Mouse (Mus musculus) MEL (cell line): ENCODE data around the gene Gucd1.

Experiments used
- CTCF ChIP-seq, 3 experiments: IDR thresholded peaks in 2 of 3; conservative IDR thresholded peaks in 1 of 3; 2 replicates each; pipeline ENCODE4 v1.5.1; 2011 to 2012; ENCODE audit warnings: low read length in 3 of 3, low read depth in 2 of 3, mild to moderate bottlenecking in 2 of 3, improper control_type of control experiment in 1 of 3, inconsistent platforms in 1 of 3, mixed read lengths in 1 of 3, moderate library complexity in 1 of 3; ENCODE audit not compliant: control insufficient read depth in 1 of 3, insufficient read depth in 1 of 3, poor library complexity in 1 of 3, severe bottlenecking in 1 of 3
- E2F4 ChIP-seq: IDR thresholded peaks from 2 replicates; pipeline ENCODE4 v1.6.1; 2011; ENCODE audit warnings: low read depth, low read length, improper control_type of control experiment, borderline replicate concordance
- KAT2A ChIP-seq: conservative IDR thresholded peaks from 2 replicates; pipeline ENCODE4 v1.6.1; 2012; ENCODE audit warnings: low read depth, low read length, improper control_type of control experiment, inconsistent platforms
- MAFK ChIP-seq: IDR thresholded peaks from 2 replicates; pipeline ENCODE4 v1.6.1; 2011; ENCODE audit warnings: low read depth, mild to moderate bottlenecking, low read length, improper control_type of control experiment, borderline replicate concordance
- MEF2A ChIP-seq: IDR thresholded peaks from 2 replicates; pipeline ENCODE4 v1.6.1; 2014; ENCODE audit warnings: low read depth, mild to moderate bottlenecking, inconsistent platforms, low read length, improper control_type of control experiment; ENCODE audit not compliant: poor library complexity, insufficient replicate concordance, severe bottlenecking; ENCODE audit errors: extremely low read depth
- MXI1 ChIP-seq: IDR thresholded peaks from 2 replicates; pipeline ENCODE4 v1.6.1; 2011; ENCODE audit warnings: mild to moderate bottlenecking, low read depth, low read length, improper control_type of control experiment
- MYB ChIP-seq: IDR thresholded peaks from 2 replicates; pipeline ENCODE4 v1.6.1; 2011; ENCODE audit warnings: mild to moderate bottlenecking, low read depth, low read length, improper control_type of control experiment
- MYC ChIP-seq: IDR thresholded peaks from 2 replicates; pipeline ENCODE4 v1.6.1; 2011; ENCODE audit warnings: low read depth, mild to moderate bottlenecking, low read length, improper control_type of control experiment, moderate library complexity
- POLR2A ChIP-seq, 2 experiments: IDR thresholded peaks; 2 replicates each; pipeline ENCODE4 v1.6.1; 2011 to 2012; ENCODE audit warnings: low read length in 2 of 2, mild to moderate bottlenecking in 2 of 2, control low read depth in 1 of 2, improper control_type of control experiment in 1 of 2, low read depth in 1 of 2, moderate library complexity in 1 of 2; ENCODE audit not compliant: control insufficient read depth in 1 of 2, insufficient read depth in 1 of 2, poor library complexity in 1 of 2

- TF ChIP-seq CTCF (IDR thresholded peaks at IDR 0.05 in 2 of 3, conservative IDR thresholded peaks at IDR 0.05 in 1 of 3; ENCODE audit: control insufficient read depth in 1 of 3, insufficient read depth in 1 of 3, low read depth in 2 of 3, low read length in 3 of 3, poor library complexity in 1 of 3, severe bottlenecking in 1 of 3): no peak
- TF ChIP-seq MAFK: no peak
- TF ChIP-seq POLR2A (IDR thresholded peaks at IDR 0.05; ENCODE audit: control insufficient read depth in 1 of 2, insufficient read depth in 1 of 2, low read depth in 1 of 2, low read length in 2 of 2, poor library complexity in 1 of 2): no peak
- TF ChIP-seq E2F4: no peak
- no peak for TF ChIP-seq KAT2A
- TF ChIP-seq MXI1: no peak
- no peak for TF ChIP-seq MEF2A
- no peak for TF ChIP-seq MYB
- TF ChIP-seq MYC: no peak
These were observed 77.0 kb downstream of the Gucd1 start for GRCm38 (mm10) chr10:75440756-75441155.
